Mouse (Mus musculus): ENCODE results near the gene Abca4. TPM values are rescaled to one million over a fixed set of nuclear protein-coding genes. Genes with fewer than 3 reads are reported as not detected.
"Not testable (repeated sequence)": the region's sequence is repeated elsewhere in the genome, so short reads cannot be mapped to it uniquely, and the experiment has no call there.

The Abca4 gene
- polyA plus RNA-seq, 1 experiment: 0.83 TPM

- no peak for DNase-seq (ENCODE audit: low spot score)
These were observed 166.6 kb downstream of the Abca4 start for GRCm38 (mm10) chr3:122210846-122211245.

- no peak for DNase-seq (ENCODE audit: low spot score)
These were observed 167.3 kb downstream of the Abca4 start for GRCm38 (mm10) chr3:122211446-122212125.

- DNase-seq (ENCODE audit: low spot score): no peak
These were observed 177.2 kb downstream of the Abca4 start for GRCm38 (mm10) chr3:122221240-122222036.

- not testable (repeated sequence) for DNase-seq (ENCODE audit: low spot score)
These were observed 182.7 kb downstream of the Abca4 start for GRCm38 (mm10) chr3:122226972-122227371.

Other genes starting within 250 kb of the Abca4 start
- 35.8 and 63.0 TPM in 2 replicates for gene Abcd3, start 229.1 kb upstream of the Abca4 start, polyA plus RNA-seq (2012; rRNA removed)
- 38.3 and 41.1 TPM in 2 replicates for gene Arhgap29, start 91.9 kb upstream of the Abca4 start, polyA plus RNA-seq (2012; rRNA removed)
- gene Gclm, start 201.1 kb downstream of the Abca4 start, polyA plus RNA-seq (2012; rRNA removed): 84.0 and 84.1 TPM in 2 replicates
- gene Dnttip2, start 229.9 kb downstream of the Abca4 start, polyA plus RNA-seq (2012; rRNA removed): 32.1 and 33.5 TPM in 2 replicates
- gene Bcar3, start 249.7 kb downstream of the Abca4 start, polyA plus RNA-seq (2012; rRNA removed): 33.1 and 40.3 TPM in 2 replicates

Measured in urinary bladder, adult 2 months (tissue).